Mouse (Mus musculus) liver, postnatal 0 days (tissue): ENCODE measurements around the gene Fam189a2.

ENCODE experiments used
- CTCF ChIP-seq: sonication (generic); IDR thresholded peaks from 2 replicates; pipeline ENCODE4 v1.5.1; 2016; ENCODE audit warnings: antibody characterized with exemption, low read depth
- EP300 ChIP-seq: IDR thresholded peaks from 2 replicates; pipeline ENCODE4 v1.6.1; 2016; ENCODE audit warnings: antibody characterized with exemption, low read depth, mild to moderate bottlenecking

- no peak for TF ChIP-seq CTCF
- no peak for TF ChIP-seq EP300
These were observed 7.5 kb downstream of the Fam189a2 start for GRCm38 (mm10) chr19:24023351-24023750.
